Mouse (Mus musculus) lung, adult 2 months (tissue): ENCODE measurements at regions not wholly inside any gene's neighbourhood (a gene's known extent, or its start where the extent isn't known, plus 50 kb on each side); places are given as distances from the start of the nearest gene placed in this dataset.
"Not testable (repeated sequence)": the region's sequence is repeated elsewhere in the genome, so short reads cannot be mapped to it uniquely, and the experiment has no call there.

ENCODE experiments used
- CTCF ChIP-seq: fragments of 200-500 bp; IDR thresholded peaks from 2 replicates; pipeline ENCODE4 v1.5.1; 2011; ENCODE audit warnings: mild to moderate bottlenecking, low read length, control low read depth; ENCODE audit not compliant: insufficient read depth
- POLR2A ChIP-seq: fragments of 200-500 bp; IDR thresholded peaks from 2 replicates; pipeline ENCODE4 v1.6.1; 2011; ENCODE audit warnings: low read depth, mild to moderate bottlenecking, control low read depth, low read length, borderline replicate concordance; ENCODE audit errors: extremely low read depth

DNA sequence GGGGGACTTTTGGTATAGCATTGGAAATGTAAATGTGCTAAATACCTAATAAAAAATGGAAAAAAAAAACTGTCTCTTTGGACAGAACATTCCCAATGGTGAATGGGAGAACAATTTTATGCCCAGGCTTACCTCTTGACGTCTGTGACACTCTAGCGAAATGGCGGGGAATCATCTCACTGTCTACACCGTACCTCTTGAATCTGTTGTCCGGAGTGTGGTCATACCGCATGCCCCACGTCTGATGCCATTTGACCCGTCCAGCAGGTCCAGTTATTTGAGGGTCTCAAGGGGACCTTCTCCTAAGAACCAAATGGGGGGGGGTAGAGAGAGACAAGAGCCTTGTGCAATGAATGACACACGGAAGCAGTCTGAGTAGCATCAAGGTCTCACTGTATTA, 62.4 kb upstream of the Zfp709 start:
- not testable (repeated sequence) for TF ChIP-seq POLR2A, CTCF
